Mouse (Mus musculus): ENCODE data around the gene Lyst.

DNA sequence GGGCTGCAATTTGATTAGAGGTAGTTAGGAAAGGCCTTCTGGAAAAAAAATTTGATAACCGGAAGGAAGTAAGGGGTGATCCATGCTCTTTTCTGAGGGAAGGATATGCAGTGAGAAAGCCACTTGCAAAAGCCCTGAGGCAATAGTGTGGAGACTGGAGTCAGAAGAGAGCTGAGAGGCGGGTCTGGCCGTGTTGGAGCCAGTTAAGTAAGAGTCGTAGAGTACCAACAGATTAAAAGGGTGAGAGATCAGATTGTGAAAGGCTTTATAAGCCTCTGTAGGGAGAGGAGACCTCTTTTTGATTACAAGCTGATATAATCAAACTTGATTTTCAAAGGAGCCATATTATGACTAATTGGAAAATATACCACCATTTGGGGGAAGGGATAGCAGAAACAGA lies 1.7 kb downstream of the Lyst start:
- TF ChIP-seq CTCF (IDR thresholded peaks at IDR 0.05; ENCODE audit: low read depth) (no peak), EP300 (IDR thresholded peaks at IDR 0.05; ENCODE audit: low read depth) (no peak)

All from heart, postnatal 0 days (tissue).